Mouse (Mus musculus): ENCODE results near the gene Prune2. TPM values are rescaled to one million over a fixed set of nuclear protein-coding genes. Genes with fewer than 3 reads are reported as not detected.

The Prune2 gene
- polyA plus RNA-seq, 1 experiment from 2014 or later = 1.2 TPM

DNA sequence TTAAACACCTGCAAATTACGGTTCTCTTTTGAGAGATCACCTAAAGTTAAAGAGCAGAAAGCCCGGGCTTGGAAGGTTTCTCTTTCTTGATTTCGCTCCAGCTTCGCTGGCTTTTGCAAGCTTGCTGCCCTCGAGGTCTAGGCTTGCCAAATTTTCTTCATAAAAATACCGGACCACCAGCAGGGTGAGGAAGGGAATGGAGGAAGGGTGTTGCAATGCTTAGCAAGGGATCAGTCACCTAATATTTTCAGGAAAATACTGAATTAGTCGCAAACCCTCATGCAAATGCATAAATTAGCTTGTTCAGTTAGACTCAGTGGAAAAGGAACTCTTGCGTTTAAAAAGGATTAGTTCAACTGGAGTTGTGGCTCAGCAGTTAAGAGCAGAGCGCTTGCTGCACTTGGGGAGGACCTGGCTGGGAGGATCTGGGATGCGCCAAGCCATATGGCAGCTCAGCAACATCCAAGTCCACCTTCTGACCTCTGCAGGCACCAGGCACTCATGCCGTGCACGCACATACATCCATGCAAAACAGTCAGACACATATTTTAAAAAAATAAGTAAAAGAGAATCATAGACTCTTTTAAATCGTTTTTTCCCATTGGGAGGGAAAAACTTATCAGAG lies 259.1 kb downstream of the Prune2 start:
- no peaks in the 10 kb centered on the region for H3K4me1 ChIP-seq (replicated peaks; ENCODE audit: control insufficient read depth, insufficient read depth, low read length)
- H3K9ac ChIP-seq (ENCODE audit: low read length) = no peak overlapping the region
- H3K9me3 ChIP-seq (ENCODE audit: control insufficient read depth, low read length) = no peaks in the 10 kb centered on the region
- no peak for DNase-seq (ENCODE audit: low spot score)
- H3K27ac ChIP-seq (ENCODE audit: low read depth, low read length) = no peak overlapping the region
- ATAC-seq (replicated peaks; ENCODE audit: low FRiP score) = no peak
- no peak overlapping the region for H3K4me2 ChIP-seq (ENCODE audit: low read depth, low read length, severe bottlenecking)
- H3K4me3 ChIP-seq (ENCODE audit: low read depth, low read length) = no peak overlapping the region
- WGBS = 82% methylated on average over 13 of the region's 13 CpGs
- no peaks in the 10 kb centered on the region for H3K36me3 ChIP-seq (ENCODE audit: control insufficient read depth, insufficient read depth, low read length)
- no peaks in the 10 kb centered on the region for H3K27me3 ChIP-seq (ENCODE audit: control insufficient read depth, insufficient read depth, low read length)

- ATAC-seq (replicated peaks; ENCODE audit: low FRiP score) (no peak), DNase-seq (ENCODE audit: low spot score) (no peak)
- WGBS = 94% methylated on average over 3 of the region's 3 CpGs
Observed at GRCm38 (mm10) chr19:17218195-17218594, 262.3 kb downstream of the Prune2 start.

GRCm38 (mm10) chr19:17223801-17224200 lies 267.9 kb downstream of the Prune2 start:
- 87% methylated on average over 4 of the region's 4 CpGs for WGBS

More at GRCm38 (mm10) chr19:17218195-17218594, 262.3 kb downstream of the Prune2 start:
- no peak overlapping the region for H3K4me3 ChIP-seq (ENCODE audit: low read depth, low read length)
- no peak overlapping the region for H3K4me2 ChIP-seq (ENCODE audit: low read depth, low read length, severe bottlenecking)
- H3K9me3 ChIP-seq (ENCODE audit: control insufficient read depth, low read length) = no peaks in the 10 kb centered on the region
- H3K36me3 ChIP-seq (ENCODE audit: control insufficient read depth, insufficient read depth, low read length) = no peaks in the 10 kb centered on the region
- H3K27ac ChIP-seq (ENCODE audit: low read depth, low read length) = no peak overlapping the region
- H3K4me1 ChIP-seq (replicated peaks; ENCODE audit: control insufficient read depth, insufficient read depth, low read length) = no peaks in the 10 kb centered on the region
- H3K9ac ChIP-seq (ENCODE audit: low read length) = no peak overlapping the region
- no peaks in the 10 kb centered on the region for H3K27me3 ChIP-seq (ENCODE audit: control insufficient read depth, insufficient read depth, low read length)

DNA sequence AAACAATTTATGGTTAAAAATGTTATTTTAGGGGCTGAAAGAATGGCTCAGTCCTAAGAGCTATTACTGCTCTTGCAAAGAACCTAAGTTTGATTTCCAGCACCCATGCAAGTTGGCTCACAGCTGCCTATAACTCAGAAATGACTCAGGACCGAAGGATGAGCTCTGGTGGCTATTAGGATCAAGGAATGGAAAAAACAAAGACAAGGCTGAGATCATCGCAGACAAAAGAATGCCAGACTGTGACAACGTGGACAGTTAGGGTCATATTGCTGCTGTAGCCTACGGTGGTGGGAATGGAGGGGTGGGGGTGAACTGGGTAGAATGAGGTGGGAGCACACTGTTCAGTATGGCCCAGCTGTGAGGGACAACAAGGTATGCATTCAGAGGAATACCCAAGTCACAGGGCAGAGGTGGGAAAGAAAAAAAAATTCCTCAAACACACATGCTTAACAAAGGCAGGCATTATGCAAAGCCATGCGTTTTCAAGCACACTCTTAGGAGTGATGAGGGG lies 269.7 kb downstream of the Prune2 start:
- no peak for DNase-seq (ENCODE audit: low spot score)
- H3K4me2 ChIP-seq (ENCODE audit: low read depth, low read length, severe bottlenecking) = no peak overlapping the region
- no peak for ATAC-seq (replicated peaks; ENCODE audit: low FRiP score)
- no peaks in the 10 kb centered on the region for H3K9me3 ChIP-seq (ENCODE audit: control insufficient read depth, low read length)
- no peaks in the 10 kb centered on the region for H3K36me3 ChIP-seq (ENCODE audit: control insufficient read depth, insufficient read depth, low read length)
- H3K4me3 ChIP-seq (ENCODE audit: low read depth, low read length) = no peak overlapping the region
- H3K9ac ChIP-seq (ENCODE audit: low read length) = no peak overlapping the region
- H3K27ac ChIP-seq (ENCODE audit: low read depth, low read length) = no peak overlapping the region
- H3K27me3 ChIP-seq (ENCODE audit: control insufficient read depth, insufficient read depth, low read length) = no peaks in the 10 kb centered on the region
- 75% methylated on average over 5 of the region's 5 CpGs for WGBS
- H3K4me1 ChIP-seq (replicated peaks; ENCODE audit: control insufficient read depth, insufficient read depth, low read length) = no peaks in the 10 kb centered on the region

More at GRCm38 (mm10) chr19:17223801-17224200, 267.9 kb downstream of the Prune2 start:
- Histone ChIP-seq H3K27me3 (ENCODE audit: control insufficient read depth, insufficient read depth, low read length) (no peaks in the 10 kb centered on the region), H3K4me3 (ENCODE audit: low read depth, low read length) (no peak overlapping the region), H3K36me3 (ENCODE audit: control insufficient read depth, insufficient read depth, low read length) (no peaks in the 10 kb centered on the region), H3K9ac (ENCODE audit: low read length) (no peak overlapping the region), H3K9me3 (ENCODE audit: control insufficient read depth, low read length) (no peaks in the 10 kb centered on the region), H3K4me2 (ENCODE audit: low read depth, low read length, severe bottlenecking) (no peak overlapping the region), H3K4me1 (replicated peaks; ENCODE audit: control insufficient read depth, insufficient read depth, low read length) (no peaks in the 10 kb centered on the region), H3K27ac (ENCODE audit: low read depth, low read length) (no peak overlapping the region)
- no peak for DNase-seq (ENCODE audit: low spot score)
- no peak for ATAC-seq (replicated peaks; ENCODE audit: low FRiP score)

GRCm38 (mm10) chr19:17226096-17226495 lies 270.2 kb downstream of the Prune2 start:
- no peak overlapping the region for H3K9ac ChIP-seq (ENCODE audit: low read length)

DNA sequence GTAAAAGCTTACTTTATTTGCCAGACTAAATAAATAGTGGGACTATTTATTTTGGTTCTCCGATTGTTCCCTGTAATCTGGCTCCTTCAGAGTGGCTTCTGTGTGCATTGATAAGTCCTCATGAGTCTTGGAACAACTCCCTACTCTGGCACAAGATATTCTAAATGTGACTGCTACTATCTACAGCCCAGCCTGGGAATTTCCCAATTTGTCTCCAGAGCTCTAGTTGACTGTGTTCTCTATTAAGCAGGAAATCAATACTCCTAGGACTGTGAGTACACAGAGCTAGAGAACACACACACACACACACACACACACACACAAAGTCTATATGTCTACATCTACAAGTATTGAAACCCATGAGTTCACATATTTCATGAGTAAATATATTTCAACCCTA lies 274.1 kb downstream of the Prune2 start:
- 92% methylated on average over 1 of the region's 1 CpGs for WGBS
- no peak overlapping the region for H3K9ac ChIP-seq (ENCODE audit: low read length)

More at GRCm38 (mm10) chr19:17226096-17226495, 270.2 kb downstream of the Prune2 start:
- no peak overlapping the region for H3K4me3 ChIP-seq (ENCODE audit: low read depth, low read length)
- no peaks in the 10 kb centered on the region for H3K4me1 ChIP-seq (replicated peaks; ENCODE audit: control insufficient read depth, insufficient read depth, low read length)
- 89% methylated on average over 8 of the region's 8 CpGs for WGBS
- no peak overlapping the region for H3K27ac ChIP-seq (ENCODE audit: low read depth, low read length)
- no peaks in the 10 kb centered on the region for H3K9me3 ChIP-seq (ENCODE audit: control insufficient read depth, low read length)
- no peak for DNase-seq (ENCODE audit: low spot score)
- no peak overlapping the region for H3K4me2 ChIP-seq (ENCODE audit: low read depth, low read length, severe bottlenecking)
- H3K27me3 ChIP-seq (ENCODE audit: control insufficient read depth, insufficient read depth, low read length) = no peaks in the 10 kb centered on the region
- H3K36me3 ChIP-seq (ENCODE audit: control insufficient read depth, insufficient read depth, low read length) = no peaks in the 10 kb centered on the region
- ATAC-seq (replicated peaks; ENCODE audit: low FRiP score) = no peak

GRCm38 (mm10) chr19:17238471-17238870 lies 282.6 kb downstream of the Prune2 start:
- no peaks in the 10 kb centered on the region for H3K27me3 ChIP-seq (ENCODE audit: control insufficient read depth, insufficient read depth, low read length)
- no peak overlapping the region for H3K27ac ChIP-seq (ENCODE audit: low read depth, low read length)
- H3K4me2 ChIP-seq (ENCODE audit: low read depth, low read length, severe bottlenecking) = no peak overlapping the region
- no peaks in the 10 kb centered on the region for H3K9me3 ChIP-seq (ENCODE audit: control insufficient read depth, low read length)
- no peaks in the 10 kb centered on the region for H3K36me3 ChIP-seq (ENCODE audit: control insufficient read depth, insufficient read depth, low read length)
- no peak overlapping the region for H3K9ac ChIP-seq (ENCODE audit: low read length)
- DNase-seq (ENCODE audit: low spot score) (no peak), ATAC-seq (replicated peaks; ENCODE audit: low FRiP score) (no peak)
- no peaks in the 10 kb centered on the region for H3K4me1 ChIP-seq (replicated peaks; ENCODE audit: control insufficient read depth, insufficient read depth, low read length)
- WGBS = 92% methylated on average over 3 of the region's 3 CpGs
- H3K4me3 ChIP-seq (ENCODE audit: low read depth, low read length) = no peak overlapping the region

More for the DNA sequence above, 274.1 kb downstream of the Prune2 start:
- H3K9me3 ChIP-seq (ENCODE audit: control insufficient read depth, low read length) = no peaks in the 10 kb centered on the region
- ATAC-seq (replicated peaks; ENCODE audit: low FRiP score) = no peak
- H3K36me3 ChIP-seq (ENCODE audit: control insufficient read depth, insufficient read depth, low read length) = no peaks in the 10 kb centered on the region
- H3K4me2 ChIP-seq (ENCODE audit: low read depth, low read length, severe bottlenecking) = no peak overlapping the region
- H3K27me3 ChIP-seq (ENCODE audit: control insufficient read depth, insufficient read depth, low read length) = no peaks in the 10 kb centered on the region
- DNase-seq (ENCODE audit: low spot score) = no peak
- H3K4me1 ChIP-seq (replicated peaks; ENCODE audit: control insufficient read depth, insufficient read depth, low read length) = no peaks in the 10 kb centered on the region
- H3K4me3 ChIP-seq (ENCODE audit: low read depth, low read length) = no peak overlapping the region
- no peak overlapping the region for H3K27ac ChIP-seq (ENCODE audit: low read depth, low read length)

- H3K4me1 ChIP-seq (replicated peaks; ENCODE audit: control insufficient read depth, insufficient read depth, low read length) = no peaks in the 10 kb centered on the region
- no peak overlapping the region for H3K4me3 ChIP-seq (ENCODE audit: low read depth, low read length)
- no peak overlapping the region for H3K27ac ChIP-seq (ENCODE audit: low read depth, low read length)
- ATAC-seq (replicated peaks; ENCODE audit: low FRiP score) (no peak), DNase-seq (ENCODE audit: low spot score) (no peak)
- no peak overlapping the region for H3K9ac ChIP-seq (ENCODE audit: low read length)
- no peak overlapping the region for H3K4me2 ChIP-seq (ENCODE audit: low read depth, low read length, severe bottlenecking)
- no peaks in the 10 kb centered on the region for H3K36me3 ChIP-seq (ENCODE audit: control insufficient read depth, insufficient read depth, low read length)
- no peaks in the 10 kb centered on the region for H3K27me3 ChIP-seq (ENCODE audit: control insufficient read depth, insufficient read depth, low read length)
- 85% methylated on average over 7 of the region's 7 CpGs for WGBS
- no peaks in the 10 kb centered on the region for H3K9me3 ChIP-seq (ENCODE audit: control insufficient read depth, low read length)
Observed at GRCm38 (mm10) chr19:17240170-17241077, 284.5 kb downstream of the Prune2 start.
